Mouse (Mus musculus) kidney, adult 2 months (tissue): Measurements from ENCODE around the gene Hipk2.

Experiments
- CTCF ChIP-seq: fragments of 200-500 bp; conservative IDR thresholded peaks from 2 replicates; pipeline ENCODE4 v1.5.1; 2011; ENCODE audit warnings: low read depth, mild to moderate bottlenecking, control low read depth, low read length, moderate library complexity, mixed read lengths; ENCODE audit not compliant: insufficient read depth, insufficient read length
- POLR2A ChIP-seq: fragments of 200-500 bp; IDR thresholded peaks from one replicate; pipeline ENCODE4 v1.6.1; 2011; ENCODE audit warnings: low read depth, low read length, control low read depth

- TF ChIP-seq CTCF (no peak), POLR2A (no peak)
Observed at GRCm38 (mm10) chr6:38915776-38916175, 39.8 kb upstream of the Hipk2 start.
